Mouse (Mus musculus) thymus, postnatal 25 days (tissue): Measurements from ENCODE around the gene Clint1.
A peak's percentile ranks its signal among the peaks of the same experiment; 100 is the strongest.

Source experiments
- DNase-seq: peaks from one replicate; pipeline ENCODE4 v3.0.0; 2022

Clint1 gene

GRCm38 (mm10) chr11:45885606-45886230 is 33.9 kb downstream of the Clint1 start:
- DNase-seq: no peak

DNA sequence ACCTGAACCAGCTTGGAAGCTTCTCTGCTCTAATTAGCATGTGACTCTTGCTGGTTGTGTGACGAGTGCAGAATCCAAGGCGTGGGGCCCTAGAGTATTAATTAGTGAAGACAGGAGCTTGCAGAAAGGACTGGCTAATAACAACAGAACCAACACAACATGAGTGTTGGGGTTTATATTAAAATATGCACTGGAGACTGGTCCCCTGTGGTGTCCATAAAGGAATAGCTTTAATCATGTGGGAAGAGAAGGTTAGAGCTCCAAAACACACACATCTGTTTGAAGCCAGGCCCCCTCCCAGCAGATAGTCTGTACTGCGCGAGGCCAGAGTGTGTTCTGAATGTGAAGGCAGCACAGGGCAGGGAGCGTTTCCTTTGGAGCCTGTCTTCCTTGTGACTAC is 34.7 kb downstream of the Clint1 start:
- DNase-seq: no peak

GRCm38 (mm10) chr11:45888471-45889030 is 36.7 kb downstream of the Clint1 start:
- no peak for DNase-seq

DNA sequence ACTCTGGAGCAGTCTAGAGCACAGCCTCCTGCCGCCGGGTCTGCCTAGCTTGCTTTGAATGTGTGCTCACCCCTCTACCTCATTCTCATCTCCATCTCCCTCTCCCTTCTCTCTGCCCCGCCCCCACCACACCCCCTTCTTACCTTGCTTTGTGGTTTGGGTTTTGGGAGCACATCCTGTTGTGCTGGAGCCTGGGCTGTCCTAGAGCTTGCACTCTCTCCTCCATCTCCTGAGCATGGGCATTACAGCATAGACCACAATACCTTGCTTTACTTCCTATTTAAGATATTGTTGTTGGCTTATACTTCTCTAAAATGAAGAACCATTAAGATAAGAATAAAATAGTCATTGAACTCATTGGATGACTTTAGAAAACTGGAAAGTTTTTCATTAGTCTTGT is 38.1 kb downstream of the Clint1 start:
- DNase-seq: no peak

GRCm38 (mm10) chr11:45890423-45890822 is 38.6 kb downstream of the Clint1 start:
- no peak for DNase-seq

GRCm38 (mm10) chr11:45892861-45893360 is 41.1 kb downstream of the Clint1 start:
- no peak for DNase-seq

DNA sequence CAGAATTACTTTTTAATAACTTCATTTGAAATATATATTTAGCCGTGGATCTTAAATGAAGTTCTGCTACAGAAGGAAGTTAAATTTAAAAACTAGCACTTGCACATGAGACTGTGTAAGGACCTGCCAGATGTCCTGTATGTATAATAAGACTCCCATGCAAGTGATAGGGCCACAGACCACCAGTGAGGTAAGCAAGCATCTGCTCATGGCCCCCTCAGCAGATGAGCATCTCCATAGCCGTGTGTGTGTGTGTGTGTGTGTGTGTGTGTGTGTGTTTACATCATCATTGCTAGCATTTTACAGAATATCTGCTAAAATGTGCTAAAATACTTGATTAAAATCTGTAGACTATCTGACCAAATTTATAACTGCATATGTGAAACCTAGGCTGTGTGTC is 45.5 kb downstream of the Clint1 start:
- DNase-seq: no peak

- DNase-seq: no peak
Measured at GRCm38 (mm10) chr11:45900233-45901015, 48.6 kb downstream of the Clint1 start.

DNA sequence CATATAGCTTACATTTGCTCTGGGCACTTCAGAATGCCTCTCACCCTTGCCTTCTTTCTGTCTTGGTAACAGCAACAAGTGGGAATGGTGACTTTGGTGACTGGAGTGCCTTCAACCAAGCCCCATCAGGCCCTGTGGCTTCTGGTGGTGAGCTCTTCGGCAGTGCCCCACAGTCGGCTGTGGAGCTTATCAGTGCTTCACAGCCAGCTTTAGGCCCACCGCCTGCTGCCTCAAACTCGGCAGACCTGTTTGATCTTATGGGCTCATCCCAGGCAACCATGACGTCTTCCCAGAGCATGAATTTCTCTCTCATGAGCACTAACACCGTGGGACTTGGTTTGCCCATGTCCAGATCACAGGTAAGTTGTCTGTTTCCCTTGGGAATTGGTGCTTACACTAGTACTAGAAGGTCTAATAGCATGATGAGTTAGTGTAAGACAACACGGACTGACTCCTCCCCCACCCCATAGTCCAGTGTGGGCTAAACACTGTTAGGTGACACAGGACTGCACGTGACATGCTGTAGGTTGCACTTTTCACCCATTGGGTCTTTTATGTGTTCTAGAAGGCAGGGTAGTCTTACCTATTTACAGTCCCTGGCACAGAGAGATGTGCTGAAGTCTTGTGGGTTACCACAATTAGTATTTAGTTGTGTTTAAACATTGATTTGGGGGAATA is 54.4 kb downstream of the Clint1 start:
- DNase-seq: no peak

- DNase-seq: no peak
Measured at GRCm38 (mm10) chr11:45907301-45907700, 55.5 kb downstream of the Clint1 start.

DNA sequence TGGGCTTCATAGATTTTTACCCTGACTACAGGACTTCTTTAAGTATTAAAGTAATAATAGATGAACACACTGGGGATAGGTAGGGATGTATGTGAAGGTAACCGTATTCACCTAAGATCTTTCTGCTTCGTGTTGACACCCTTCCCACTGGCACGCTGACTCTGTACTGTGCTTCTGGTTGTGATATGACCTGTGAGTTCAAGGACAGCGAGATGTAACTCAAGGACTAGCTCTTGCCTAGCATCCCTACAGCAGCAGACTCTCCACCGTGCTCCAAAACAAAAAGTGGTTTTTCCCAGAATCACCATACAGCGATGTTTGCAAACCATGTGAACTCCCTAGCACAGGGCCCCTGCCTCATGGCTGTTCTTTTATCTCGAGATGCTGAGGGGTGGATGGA is 56.2 kb downstream of the Clint1 start:
- DNase-seq: no peak

- DNase-seq: no peak
Measured at GRCm38 (mm10) chr11:45908894-45909293, 57.0 kb downstream of the Clint1 start.

- no peak for DNase-seq
Measured at GRCm38 (mm10) chr11:45910701-45911100, 58.9 kb downstream of the Clint1 start.

DNA sequence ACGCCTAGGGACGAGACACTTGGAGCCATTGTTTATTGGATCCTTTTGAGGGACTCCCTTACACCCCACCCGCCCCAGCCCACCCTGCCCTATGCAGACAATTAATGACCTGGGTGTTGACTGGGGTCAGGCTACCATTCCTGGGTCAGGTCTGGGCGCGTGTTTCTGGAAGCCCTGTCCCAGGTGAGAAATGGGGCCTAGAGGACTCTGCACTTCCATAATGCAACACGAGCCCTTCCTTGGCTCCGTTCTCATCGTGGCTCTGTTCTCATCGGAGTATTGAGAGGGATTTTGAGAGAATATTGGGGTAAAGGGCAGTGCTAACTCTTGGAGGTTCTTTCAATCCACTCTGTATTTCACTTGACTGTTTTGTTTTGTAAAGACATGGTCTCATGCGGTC is 64.3 kb downstream of the Clint1 start:
- no peak for DNase-seq

- DNase-seq: no peak
Measured at GRCm38 (mm10) chr11:45918018-45918417, 66.2 kb downstream of the Clint1 start.

DNA sequence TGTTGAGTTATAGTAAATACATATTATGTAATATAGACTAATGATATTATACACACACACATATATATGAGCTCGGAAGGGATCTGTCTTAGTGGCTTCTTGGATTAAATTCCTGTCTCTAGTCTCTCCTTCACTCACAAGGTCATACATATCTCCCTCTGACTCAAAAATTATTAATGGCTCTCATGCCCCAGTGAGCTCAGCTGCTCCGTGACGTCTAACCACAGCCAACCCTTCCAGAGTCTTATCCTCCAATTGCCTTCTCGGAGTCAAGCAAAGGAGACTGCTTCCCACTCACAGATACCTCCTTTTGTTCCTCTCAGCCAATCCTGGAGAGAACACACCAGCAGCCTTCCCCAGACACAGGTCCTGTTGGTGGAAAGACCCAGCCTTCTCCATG is 67.0 kb downstream of the Clint1 start:
- no peak for DNase-seq

- no peak for DNase-seq
Measured at GRCm38 (mm10) chr11:45921026-45921425, 69.2 kb downstream of the Clint1 start.

DNA sequence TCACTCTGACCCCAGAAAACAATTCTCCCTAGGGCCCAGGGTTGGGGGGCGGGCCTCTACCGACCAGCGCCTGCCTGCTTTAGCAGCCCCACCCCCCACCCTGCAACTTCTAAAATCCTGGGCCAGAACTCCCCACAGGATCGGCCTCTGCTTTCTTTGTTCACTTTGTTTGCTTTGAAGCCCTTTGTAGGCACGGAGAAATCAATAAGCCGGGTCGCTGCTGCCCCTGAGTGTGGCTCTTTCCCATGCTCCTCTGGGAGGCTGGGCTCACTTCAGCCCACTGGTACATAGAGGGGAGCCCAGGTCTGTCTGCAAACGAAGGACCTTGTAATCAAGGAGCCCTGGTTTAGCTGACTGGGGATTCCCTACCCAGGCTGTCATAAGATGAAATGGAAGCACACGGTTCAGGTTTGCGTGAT is 69.6 kb downstream of the Clint1 start:
- DNase-seq: no peak

DNA sequence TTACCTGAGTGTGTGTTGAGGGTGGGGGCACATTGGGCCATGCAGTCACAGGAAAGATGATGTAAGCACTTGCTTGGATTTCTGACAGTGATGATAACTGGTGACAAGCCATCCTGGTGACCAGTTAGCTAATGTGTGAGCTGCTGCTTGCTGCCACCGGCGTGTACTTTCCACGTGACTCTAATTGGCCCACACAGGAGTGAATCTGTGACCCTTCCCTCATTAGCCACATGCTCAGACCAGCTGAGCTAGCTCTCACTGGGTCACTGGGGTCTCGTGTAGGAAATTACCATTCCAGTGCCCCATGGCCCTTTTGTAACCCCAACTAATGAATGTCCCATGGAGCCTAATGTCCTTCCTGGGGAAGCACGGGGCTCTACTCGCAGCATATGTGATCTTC is 73.6 kb downstream of the Clint1 start:
- DNase-seq: no peak

GRCm38 (mm10) chr11:45926640-45927082 is 74.8 kb downstream of the Clint1 start:
- peak; percentile 78 for DNase-seq

- DNase-seq: no peak
Measured at GRCm38 (mm10) chr11:45927456-45927855, 75.6 kb downstream of the Clint1 start.

- no peak for DNase-seq
Measured at GRCm38 (mm10) chr11:45929541-45929940, 77.7 kb downstream of the Clint1 start.

DNA sequence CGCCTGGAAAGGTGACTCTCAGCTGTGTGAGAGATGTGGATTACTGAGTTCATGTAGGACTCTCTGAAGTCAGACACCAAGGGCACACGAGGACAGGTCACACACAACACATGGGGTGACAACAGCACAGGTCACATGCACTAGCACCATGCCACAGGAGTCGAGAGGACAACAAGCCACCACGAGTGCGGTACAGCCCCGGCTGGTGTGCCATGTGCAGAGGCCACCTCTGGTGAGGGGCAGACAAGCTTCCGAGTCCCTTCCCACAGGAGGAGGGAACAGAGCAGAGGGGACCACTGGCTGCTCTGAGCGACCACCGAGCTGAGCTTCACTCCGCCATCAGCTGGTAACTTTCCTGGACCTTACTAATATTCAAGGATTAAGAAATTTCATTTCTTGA is 80.9 kb downstream of the Clint1 start:
- no peak for DNase-seq
